Mouse (Mus musculus): ENCODE data around the gene Klhl9. TPM values are rescaled to one million over a fixed set of nuclear protein-coding genes. Genes with fewer than 3 reads are reported as not detected.

Gene Klhl9
- 10 to 100 TPM; 48.9 to 52.0 TPM for total RNA-seq (2023)

DNA sequence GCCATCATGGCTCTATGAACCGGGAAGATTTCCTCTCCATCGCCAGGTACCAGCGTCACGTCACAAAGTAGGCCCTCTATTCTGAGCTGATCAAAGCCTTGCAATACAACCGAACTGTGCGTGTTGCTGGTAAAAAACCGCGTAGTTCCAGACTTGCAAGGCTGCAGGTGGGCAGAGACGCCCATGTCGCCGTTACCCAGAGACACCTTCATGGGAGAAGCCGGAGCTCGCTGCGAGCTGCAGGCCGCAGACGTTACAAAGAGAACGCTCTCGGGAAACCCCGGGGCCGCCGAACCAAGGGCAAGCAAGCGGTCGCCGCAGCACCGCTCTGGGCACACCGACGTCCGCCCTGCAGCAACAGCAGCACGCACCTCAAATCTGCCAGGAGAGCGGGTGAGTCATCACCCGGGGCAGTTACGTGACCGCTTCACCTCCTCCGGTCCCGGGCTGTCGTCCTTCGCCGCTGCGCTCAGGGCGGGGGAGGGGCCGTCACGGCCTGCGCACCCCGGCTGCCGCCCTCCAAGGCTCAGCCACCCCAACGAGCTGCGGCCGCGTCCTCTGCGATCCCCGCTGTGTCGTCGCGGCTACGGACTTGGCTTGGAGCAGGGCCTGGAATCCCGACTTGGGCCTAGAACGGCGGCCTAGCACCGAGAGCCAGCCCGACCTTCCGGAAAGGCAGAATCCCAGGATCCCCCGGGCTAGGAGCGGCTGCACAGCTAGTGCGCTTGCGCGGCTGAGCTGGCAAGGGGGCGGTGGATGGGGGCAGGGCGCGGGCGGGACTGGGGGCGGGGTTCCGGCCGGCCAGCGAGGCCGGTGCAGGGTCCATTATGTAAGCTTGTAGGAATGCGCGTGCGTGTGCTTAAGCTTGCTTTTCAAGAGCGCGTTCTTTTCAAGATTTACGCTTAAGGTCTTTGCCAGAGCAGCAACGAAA lies at the start of gene Klhl9, which contains the start of gene Gm26566:
Gene Klhl9 (minus strand): TSS at position 675 of the 931 bp plus-strand sequence.
Gene Gm26566 (plus strand): TSS at position 15 of the 931 bp plus-strand sequence.

DNA sequence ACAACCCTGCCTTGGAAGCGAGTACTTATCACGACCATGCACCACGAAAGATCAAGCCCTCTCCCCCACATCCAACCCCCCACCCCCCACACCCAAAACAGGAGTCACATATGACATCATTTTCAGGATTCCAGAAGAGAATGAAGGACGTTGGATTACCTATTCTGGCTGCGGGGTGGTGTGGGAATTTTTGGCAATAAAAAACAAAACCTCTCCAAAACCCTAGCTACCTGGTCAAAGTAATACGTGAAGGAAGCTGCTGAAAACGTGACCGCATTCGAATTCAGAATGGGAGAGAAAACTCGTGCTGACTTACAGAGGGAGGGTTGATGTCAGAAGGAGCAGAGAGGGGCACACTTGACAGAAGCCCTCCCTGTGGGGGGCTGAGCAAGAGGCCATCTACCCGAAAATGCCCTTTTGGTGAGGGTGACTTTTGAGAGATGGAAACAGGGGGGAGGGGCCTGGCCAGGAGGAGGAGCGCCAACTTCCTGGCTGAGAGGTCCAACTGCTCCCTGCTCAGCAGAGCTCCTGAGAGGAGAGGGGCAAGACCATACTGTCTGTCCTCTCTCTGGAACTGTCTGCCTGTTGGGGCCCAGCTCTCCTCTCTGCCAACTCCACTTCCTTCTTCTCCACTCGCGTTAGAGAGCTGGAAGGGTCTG lies 37.5 kb upstream of the Klhl9 start, which contains the start of gene Gm13283:
Gene Gm13283 (plus strand): TSS at position 510 of the 659 bp plus-strand sequence.

DNA sequence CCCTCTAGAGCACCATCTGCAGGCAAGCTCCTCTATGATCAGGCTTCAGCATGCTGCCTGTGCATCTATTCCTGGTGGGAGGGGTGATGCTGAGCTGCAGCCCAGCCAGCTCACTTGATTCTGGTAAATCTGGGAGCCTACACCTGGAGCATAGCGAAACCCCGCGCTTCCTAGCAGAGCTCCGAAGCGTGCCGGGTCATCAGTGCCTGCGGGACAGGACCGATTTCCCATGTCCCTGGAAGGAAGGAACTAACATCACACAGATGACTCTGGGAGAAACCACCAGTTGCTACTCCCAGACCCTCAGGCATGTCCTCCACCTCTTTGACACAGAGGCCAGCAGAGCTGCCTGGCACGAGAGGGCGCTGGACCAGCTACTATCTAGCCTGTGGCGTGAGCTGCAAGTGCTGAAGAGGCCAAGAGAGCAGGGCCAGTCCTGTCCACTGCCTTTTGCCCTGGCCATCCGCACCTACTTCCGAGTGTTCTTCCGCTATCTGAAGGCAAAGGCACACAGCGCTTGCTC lies 32.6 kb upstream of the Klhl9 start, which contains the start of gene Gm13271:
Gene Gm13271 (plus strand): TSS at position 51 of the 523 bp plus-strand sequence.

DNA sequence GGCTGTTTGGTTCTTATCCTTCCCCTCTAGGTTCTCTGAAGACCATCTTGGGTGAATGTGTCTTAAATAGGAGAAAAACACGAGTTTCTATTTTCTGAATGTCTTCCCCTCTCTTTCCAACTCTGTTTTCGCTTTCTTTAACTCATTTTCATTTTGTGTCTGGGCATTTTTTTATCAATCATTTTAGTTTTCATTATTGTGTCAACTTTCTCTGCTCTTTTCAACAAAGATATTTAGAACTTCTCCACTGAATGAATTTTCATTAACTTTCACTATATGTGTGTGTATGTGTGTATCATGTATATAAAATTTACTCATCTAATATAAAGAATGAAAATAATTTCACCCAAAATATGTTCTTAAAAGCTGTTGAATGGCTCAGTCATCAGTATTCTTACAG lies 31.0 kb downstream of the Klhl9 start, which contains the start of gene Ifnab:
Gene Ifnab (minus strand): TSS at position 101 of the 400 bp plus-strand sequence.

DNA sequence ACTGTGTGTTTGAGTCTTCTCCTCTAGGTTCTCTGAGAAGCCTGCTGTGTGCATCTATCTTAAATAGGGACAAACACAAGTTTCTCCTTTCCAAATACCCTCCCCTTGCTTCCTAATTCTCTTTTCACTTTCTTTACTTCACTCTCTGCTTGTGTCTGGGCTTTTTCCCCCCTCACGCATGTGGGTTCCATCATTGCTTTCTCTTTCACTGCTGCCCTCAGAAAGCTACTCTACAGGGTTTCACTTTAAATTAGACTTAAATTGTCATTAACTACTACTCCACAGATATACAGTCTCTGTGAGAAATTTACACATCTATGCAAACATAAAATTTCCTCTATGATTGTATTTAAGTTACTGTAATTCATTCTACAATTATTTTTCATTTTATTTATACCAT lies 38.5 kb downstream of the Klhl9 start, which contains the start of gene Ifna2:
Gene Ifna2 (minus strand): TSS at position 101 of the 400 bp plus-strand sequence.

DNA sequence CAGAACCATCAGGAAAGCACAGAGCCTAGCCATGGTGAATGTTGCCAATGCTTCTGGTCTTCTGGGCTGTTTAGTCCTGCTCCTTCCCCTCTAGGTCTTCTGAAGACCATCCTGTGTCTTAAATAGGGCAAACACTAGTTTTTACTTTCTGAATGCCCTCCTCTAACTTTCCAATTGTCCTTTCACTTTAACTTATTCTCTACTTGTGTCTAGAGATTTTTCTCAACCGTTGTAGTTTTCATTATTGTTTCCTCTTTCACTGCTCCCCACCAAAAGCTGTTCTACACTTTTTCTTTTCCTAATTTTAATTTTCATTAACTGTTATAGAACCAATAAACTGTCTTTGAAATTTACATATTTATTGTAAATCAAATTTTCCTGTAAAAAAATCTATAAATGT lies 45.4 kb downstream of the Klhl9 start, which contains the start of gene Ifna16:
Gene Ifna16 (minus strand): TSS at position 101 of the 400 bp plus-strand sequence.

Other genes with a start within 250 kb of the Klhl9 start
- not detected for gene Ifnb1, start 199.7 kb downstream of the Klhl9 start, total RNA-seq (2023)
- not detected for gene Ifna15, start 164.2 kb downstream of the Klhl9 start, total RNA-seq (2023)
- not detected for gene Ifna14, start 150.7 kb downstream of the Klhl9 start, total RNA-seq (2023)
- gene Ifna9, start 130.1 kb downstream of the Klhl9 start, total RNA-seq (2023) = not detected
- gene Ifna12, start 119.1 kb downstream of the Klhl9 start, total RNA-seq (2023) = not detected
- gene C87499, start 88.1 kb downstream of the Klhl9 start, total RNA-seq (2023) = not detected
- gene Ifna13, start 78.0 kb downstream of the Klhl9 start, total RNA-seq (2023) = not detected
- not detected for gene Ifna16, start 45.5 kb downstream of the Klhl9 start, total RNA-seq (2023)
- not detected for gene Ifna2, start 38.6 kb downstream of the Klhl9 start, total RNA-seq (2023)
- not detected for gene Ifnab, start 31.1 kb downstream of the Klhl9 start, total RNA-seq (2023)
- gene Gm26566, start 660 bp downstream of the Klhl9 start, total RNA-seq (2023) = 1 to 10 TPM; 1.5 to 2.7 TPM
- not detected for gene Gm13271, start 32.4 kb upstream of the Klhl9 start, total RNA-seq (2023)
- gene Gm13283, start 37.7 kb upstream of the Klhl9 start, total RNA-seq (2023) = not detected
- under 1 TPM in 1 of 2 experiments, not detected in 1; 0.64 TPM for gene Gm13290, start 51.4 kb upstream of the Klhl9 start, total RNA-seq (2023)
- not detected for gene Gm13289, start 54.5 kb upstream of the Klhl9 start, total RNA-seq (2023)
- gene Gm13272, start 57.4 kb upstream of the Klhl9 start, total RNA-seq (2023) = not detected
- not detected for gene Ifnz, start 59.7 kb upstream of the Klhl9 start, total RNA-seq (2023)
- gene Gm13276, start 63.2 kb upstream of the Klhl9 start, total RNA-seq (2023) = not detected
- not detected for gene Gm13277, start 66.2 kb upstream of the Klhl9 start, total RNA-seq (2023)
- not detected for gene Gm13278, start 69.1 kb upstream of the Klhl9 start, total RNA-seq (2023)
- not detected for gene Gm13275, start 72.0 kb upstream of the Klhl9 start, total RNA-seq (2023)
- not detected for gene Gm13279, start 74.9 kb upstream of the Klhl9 start, total RNA-seq (2023)
- not detected for gene Gm13285, start 77.2 kb upstream of the Klhl9 start, total RNA-seq (2023)
- gene Gm13287, start 80.8 kb upstream of the Klhl9 start, total RNA-seq (2023) = not detected
- gene Gm13288, start 83.1 kb upstream of the Klhl9 start, total RNA-seq (2023) = not detected
- gene Ifna7, start 93.8 kb upstream of the Klhl9 start, total RNA-seq (2023) = not detected
- gene Ifna11, start 97.5 kb upstream of the Klhl9 start, total RNA-seq (2023) = not detected
- not detected for gene Ifna6, start 105.0 kb upstream of the Klhl9 start, total RNA-seq (2023)
- not detected for gene Ifna5, start 113.1 kb upstream of the Klhl9 start, total RNA-seq (2023)
- gene Ifna4, start 119.4 kb upstream of the Klhl9 start, total RNA-seq (2023) = not detected
- gene Ifna1, start 127.6 kb upstream of the Klhl9 start, total RNA-seq (2023) = not detected
- not detected for gene Ifne, start 157.7 kb upstream of the Klhl9 start, total RNA-seq (2023)